Mouse (Mus musculus): ENCODE measurements around the gene Fgd3. TPM values are rescaled to one million over a fixed set of nuclear protein-coding genes. Genes with fewer than 3 reads are reported as not detected.

Fgd3 gene
- polyA plus RNA-seq, 1 experiment: not detected

DNA sequence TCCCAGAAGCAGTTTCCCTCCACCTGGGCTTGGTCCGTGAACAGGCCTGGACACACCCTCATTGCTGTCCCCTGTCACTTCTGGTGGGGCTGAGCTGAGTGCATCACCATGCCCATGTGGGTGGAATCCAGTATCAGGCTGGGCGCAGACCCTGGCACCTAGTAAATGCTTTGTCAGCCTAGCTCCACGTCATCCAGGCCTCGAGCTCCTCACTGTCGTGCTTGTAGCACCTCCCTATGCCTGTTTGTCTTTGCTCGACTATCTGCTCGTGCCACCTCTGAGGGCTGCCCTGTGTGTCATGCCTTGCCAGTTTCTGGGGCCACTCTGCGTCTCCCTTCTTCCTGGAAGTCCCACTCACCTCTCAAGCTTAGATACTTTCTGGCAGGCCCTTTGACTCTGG is 24.5 kb upstream of the Fgd3 start:
- no peak overlapping the region for H3K4me3 ChIP-seq (ENCODE audit: insufficient read depth, low read depth, low read length)
- peaks cover 32% of the 10 kb centered on the region for H3K4me1 ChIP-seq (ENCODE audit: control insufficient read depth, insufficient read depth, low read length)
- TF ChIP-seq CTCF (IDR thresholded peaks at IDR 0.05; ENCODE audit: insufficient read depth, low read depth, low read length) (no peak), POLR2A (IDR thresholded peaks at IDR 0.05; ENCODE audit: insufficient read depth, low read depth, low read length) (no peak)
- WGBS: 51% methylated on average over 8 of the region's 8 CpGs
- no peak overlapping the region for H3K27ac ChIP-seq (ENCODE audit: insufficient read depth, low read depth, low read length)

DNA sequence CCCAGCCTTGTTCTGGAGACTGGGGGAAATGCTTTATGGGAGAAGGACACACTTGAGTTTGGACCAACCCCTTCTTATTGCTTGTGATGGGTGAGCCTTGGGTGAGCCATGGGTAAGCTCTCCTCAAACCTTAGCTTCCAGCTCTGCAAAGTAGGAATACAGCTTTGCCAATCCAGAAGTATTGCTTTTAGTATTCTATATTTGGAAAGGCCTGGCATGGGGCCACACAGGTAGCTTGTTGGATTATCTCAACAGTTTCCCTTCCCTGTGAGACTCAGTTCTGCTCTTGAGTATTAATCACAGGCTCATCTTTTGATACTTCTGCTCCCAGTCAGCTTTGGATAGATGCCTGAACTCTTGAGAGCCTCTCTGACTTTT is 22.6 kb upstream of the Fgd3 start:
- Histone ChIP-seq H3K4me3 (ENCODE audit: insufficient read depth, low read depth, low read length) (peak overlapping the region; percentile 62), H3K4me1 (ENCODE audit: control insufficient read depth, insufficient read depth, low read length) (peaks cover 34% of the 10 kb centered on the region), H3K27ac (ENCODE audit: insufficient read depth, low read depth, low read length) (no peak overlapping the region)
- TF ChIP-seq CTCF (IDR thresholded peaks at IDR 0.05; ENCODE audit: insufficient read depth, low read depth, low read length) (no peak), POLR2A (IDR thresholded peaks at IDR 0.05; ENCODE audit: insufficient read depth, low read depth, low read length) (no peak)

DNA sequence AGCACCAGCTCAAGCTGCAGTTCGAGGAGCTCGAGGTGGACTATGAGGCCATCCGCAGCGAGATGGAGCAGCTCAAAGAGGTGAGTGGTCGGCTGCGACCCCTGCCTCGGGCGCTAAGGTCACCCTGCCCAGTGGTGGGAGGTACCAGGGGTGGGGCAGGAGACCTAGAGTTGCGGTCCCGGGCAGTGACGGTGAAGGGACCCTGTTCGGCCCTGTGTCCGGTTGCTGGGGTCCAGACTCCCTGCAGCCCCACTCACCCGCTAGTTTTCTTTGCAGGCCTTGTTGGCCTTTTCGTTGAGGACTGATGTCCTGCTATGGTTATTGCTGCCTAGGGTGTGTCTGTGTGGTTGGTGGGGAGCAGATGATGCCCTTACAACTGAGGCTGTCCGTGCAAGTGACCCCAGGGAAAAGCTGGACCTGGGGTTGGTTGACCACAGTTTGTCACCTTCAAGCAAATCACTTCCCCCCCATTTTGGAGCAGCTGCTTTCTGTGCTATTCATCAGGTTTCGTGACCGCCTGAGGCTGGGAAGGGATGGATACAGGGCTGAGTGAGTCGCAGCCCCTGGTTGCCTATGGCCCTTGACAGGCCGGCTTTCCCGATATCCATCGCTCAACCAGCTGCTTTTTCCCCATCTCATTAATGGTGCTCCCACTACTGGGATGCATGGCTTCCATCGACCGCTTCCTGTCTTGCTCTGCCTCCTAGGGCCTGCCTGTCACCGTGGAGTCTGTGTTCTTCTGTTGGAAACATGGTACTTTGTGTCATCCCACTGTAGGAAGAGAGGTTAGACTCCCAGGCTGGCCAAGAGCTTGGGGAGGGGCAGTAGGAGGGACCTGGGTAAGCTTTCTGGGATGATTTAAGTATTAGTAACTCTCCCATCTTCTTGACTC is 22.0 kb upstream of the Fgd3 start:
- no peak for TF ChIP-seq CTCF (IDR thresholded peaks at IDR 0.05; ENCODE audit: insufficient read depth, low read depth, low read length)
- TF ChIP-seq POLR2A (IDR thresholded peaks at IDR 0.05; ENCODE audit: insufficient read depth, low read depth, low read length): no peak
- Histone ChIP-seq H3K4me1 (ENCODE audit: control insufficient read depth, insufficient read depth, low read length) (peaks cover 36% of the 10 kb centered on the region), H3K27ac (ENCODE audit: insufficient read depth, low read depth, low read length) (peak overlapping the region; percentile 4; the same call in 1 of the 2 replicates), H3K4me3 (ENCODE audit: insufficient read depth, low read depth, low read length) (peak overlapping the region; percentile 62)
- 2% methylated on average over 25 of the region's 25 CpGs for WGBS

DNA sequence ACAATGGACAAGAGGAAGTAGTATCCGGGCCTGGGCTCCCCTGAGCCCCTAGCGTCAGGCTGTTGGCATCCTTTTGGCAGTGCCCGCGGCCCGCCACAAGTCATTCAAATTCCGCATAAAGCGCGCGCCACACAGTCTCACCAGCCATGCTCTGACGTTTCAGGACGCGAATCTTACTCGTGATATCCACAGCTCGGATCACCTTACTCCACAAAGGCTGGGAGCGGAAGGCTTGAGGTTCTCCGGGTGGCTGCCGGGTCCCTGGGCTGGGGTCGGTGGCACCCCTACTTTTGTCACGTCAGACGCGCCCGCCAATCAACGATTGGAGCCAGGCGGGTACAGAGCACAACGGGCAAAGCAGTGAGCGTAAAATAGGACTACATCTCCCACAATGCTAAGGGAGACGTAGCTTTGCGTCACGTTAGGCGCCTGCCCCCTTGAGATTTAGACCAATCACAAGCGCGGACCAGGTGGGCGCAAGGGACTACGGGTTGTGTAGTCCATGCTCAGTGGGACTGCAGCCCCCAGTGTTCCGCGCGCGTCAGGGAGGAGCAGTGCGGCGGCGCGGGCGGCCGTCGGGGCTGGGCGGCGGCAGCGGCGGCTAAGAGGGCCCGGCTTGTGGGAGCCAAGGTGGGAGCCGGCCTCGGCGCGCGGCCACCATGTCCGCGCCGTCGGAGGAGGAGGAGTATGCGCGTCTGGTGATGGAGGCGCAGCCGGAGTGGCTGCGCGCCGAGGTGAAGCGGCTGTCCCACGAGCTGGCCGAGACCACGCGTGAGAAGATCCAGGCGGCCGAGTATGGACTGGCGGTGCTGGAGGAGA is 21.1 kb upstream of the Fgd3 start, which contains the start of gene Bicd2:
Gene Bicd2 (plus strand): TSS at position 574 of the 819 bp plus-strand sequence.
- no peak for TF ChIP-seq CTCF (IDR thresholded peaks at IDR 0.05; ENCODE audit: insufficient read depth, low read depth, low read length)
- TF ChIP-seq POLR2A (IDR thresholded peaks at IDR 0.05; ENCODE audit: insufficient read depth, low read depth, low read length): peak; percentile 92
- H3K4me3 ChIP-seq (ENCODE audit: insufficient read depth, low read depth, low read length): peak within 1 kb of the TSS; percentile 62
- H3K4me1 ChIP-seq (ENCODE audit: control insufficient read depth, insufficient read depth, low read length): peaks cover 33% of the 10 kb centered on the region
- WGBS: under 1% methylated on average over 74 of the region's 74 CpGs
- peak within 1 kb of the TSS; percentile 47 for H3K27ac ChIP-seq (ENCODE audit: insufficient read depth, low read depth, low read length)

- Histone ChIP-seq H3K4me3 (ENCODE audit: insufficient read depth, low read depth, low read length) (no peak overlapping the region), H3K4me1 (ENCODE audit: control insufficient read depth, insufficient read depth, low read length) (peaks cover 15% of the 10 kb centered on the region), H3K27ac (ENCODE audit: insufficient read depth, low read depth, low read length) (no peak overlapping the region)
- TF ChIP-seq POLR2A (IDR thresholded peaks at IDR 0.05; ENCODE audit: insufficient read depth, low read depth, low read length) (no peak), CTCF (IDR thresholded peaks at IDR 0.05; ENCODE audit: insufficient read depth, low read depth, low read length) (no peak)
- WGBS: 75% methylated on average over 7 of the region's 7 CpGs
Observed at GRCm38 (mm10) chr13:49338893-49339546, 18.9 kb upstream of the Fgd3 start.

GRCm38 (mm10) chr13:49335077-49335982 is 15.2 kb upstream of the Fgd3 start:
- 0 out of 2 replicates have a peak, but pooled peaks cover 5% of the 10 kb centered on the region for H3K4me1 ChIP-seq (ENCODE audit: control insufficient read depth, insufficient read depth, low read length)
- H3K27ac ChIP-seq (ENCODE audit: insufficient read depth, low read depth, low read length): peak overlapping the region; percentile 77
- 39% methylated on average over 12 of the region's 12 CpGs for WGBS
- TF ChIP-seq CTCF (IDR thresholded peaks at IDR 0.05; ENCODE audit: insufficient read depth, low read depth, low read length) (no peak), POLR2A (IDR thresholded peaks at IDR 0.05; ENCODE audit: insufficient read depth, low read depth, low read length) (no peak)
- no peak overlapping the region for H3K4me3 ChIP-seq (ENCODE audit: insufficient read depth, low read depth, low read length)

DNA sequence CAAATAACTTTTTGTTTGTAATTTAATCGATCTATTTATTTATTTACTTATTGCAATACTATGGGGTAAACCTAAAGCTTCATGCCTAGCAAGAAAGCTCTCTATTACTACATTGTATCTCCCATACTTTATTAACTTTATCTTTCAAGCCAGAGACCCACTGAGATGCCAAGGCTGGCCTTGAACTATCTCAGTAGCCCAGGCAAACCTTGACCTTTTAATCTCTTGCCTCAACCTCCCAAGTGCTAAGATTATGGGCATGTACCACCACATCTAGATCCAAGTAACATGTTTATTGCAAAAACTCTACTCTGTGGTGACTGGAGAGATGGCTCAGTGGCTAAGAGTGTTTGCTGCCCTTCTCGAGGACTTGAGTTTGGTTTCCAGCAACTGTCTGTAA is 13.1 kb upstream of the Fgd3 start:
- H3K4me1 ChIP-seq (ENCODE audit: control insufficient read depth, insufficient read depth, low read length): 0 out of 2 replicates have a peak, but pooled peaks cover 2% of the 10 kb centered on the region
- no peak overlapping the region for H3K27ac ChIP-seq (ENCODE audit: insufficient read depth, low read depth, low read length)
- H3K4me3 ChIP-seq (ENCODE audit: insufficient read depth, low read depth, low read length): no peak overlapping the region
- WGBS: 83% methylated on average over 2 of the region's 2 CpGs
- TF ChIP-seq CTCF (IDR thresholded peaks at IDR 0.05; ENCODE audit: insufficient read depth, low read depth, low read length): no peak

GRCm38 (mm10) chr13:49328101-49328500 is 8.0 kb upstream of the Fgd3 start:
- Histone ChIP-seq H3K27ac (ENCODE audit: insufficient read depth, low read depth, low read length) (no peak overlapping the region), H3K4me1 (ENCODE audit: control insufficient read depth, insufficient read depth, low read length) (peaks cover 4% of the 10 kb centered on the region), H3K4me3 (ENCODE audit: insufficient read depth, low read depth, low read length) (no peak overlapping the region)
- 60% methylated on average over 4 of the region's 4 CpGs for whole genome bisulfite sequencing
- TF ChIP-seq POLR2A (IDR thresholded peaks at IDR 0.05; ENCODE audit: insufficient read depth, low read depth, low read length): no peak
- no peak for TF ChIP-seq CTCF (IDR thresholded peaks at IDR 0.05; ENCODE audit: insufficient read depth, low read depth, low read length)
